Mouse (Mus musculus) olfactory bulb, adult 2 months (tissue): ENCODE measurements around the gene Zhx3. TPM values are rescaled to one million over a fixed set of nuclear protein-coding genes. Genes with fewer than 3 reads are reported as not detected.
A peak's percentile ranks its signal among the peaks of the same experiment; 100 is the strongest.

Experiments used
- H3K27ac ChIP-seq: fragments of 200-500 bp; 2 replicates; pipeline ENCODE4 v1.5.1; 2012; ENCODE audit warnings: low read depth, low read length; ENCODE audit not compliant: insufficient read depth
- H3K4me1 ChIP-seq: fragments of 200-500 bp; 2 replicates; pipeline ENCODE4 v1.6.1; 2012; ENCODE audit warnings: low read length; ENCODE audit not compliant: control insufficient read depth, insufficient read depth
- H3K4me3 ChIP-seq: fragments of 200-500 bp; 2 replicates; pipeline ENCODE4 v1.5.1; 2012; ENCODE audit warnings: mild to moderate bottlenecking, low read depth, low read length, moderate library complexity; ENCODE audit not compliant: insufficient read depth
- CTCF ChIP-seq: fragments of 200-500 bp; IDR thresholded peaks from 2 replicates; pipeline ENCODE4 v1.5.1; 2012; ENCODE audit warnings: low read depth, mild to moderate bottlenecking, low read length, moderate library complexity; ENCODE audit not compliant: insufficient read depth
- POLR2A ChIP-seq: fragments of 200-500 bp; IDR thresholded peaks from 2 replicates; pipeline ENCODE4 v1.6.1; 2012; ENCODE audit warnings: mild to moderate bottlenecking, low read depth, low read length, moderate library complexity; ENCODE audit not compliant: insufficient read depth
- WGBS: fragments of 180-500 bp; shearing (Covaris S2); methylation state at CpG from one replicate; pipeline ENCODE4 v1.1.7; 2018; 5-methylcytosine and 5-hydroxymethylcytosine counted together
- polyA plus RNA-seq: library from polyadenylated mRNA; stranded (reverse); fragments of >200 nt; gene quantifications from 2 replicates; pipeline ENCODE4 v1.2.4, GENCODE M21; 2012; ENCODE audit warnings: low replicate concordance; ENCODE audit not compliant: missing spikeins, insufficient read depth, insufficient read length

Zhx3 gene
- polyA plus RNA-seq, 1 experiment, result not detected

GRCm38 (mm10) chr2:160911558-160912201 is 38.9 kb upstream of the Zhx3 start:
- peaks cover 25% of the 10 kb centered on the region for H3K4me1 ChIP-seq
- H3K27ac ChIP-seq, result no peak overlapping the region
- 3% methylated on average over 64 of the region's 64 CpGs for WGBS
- H3K4me3 ChIP-seq, result peak overlapping the region; percentile 32
- TF ChIP-seq POLR2A (no peak), CTCF (no peak)

DNA sequence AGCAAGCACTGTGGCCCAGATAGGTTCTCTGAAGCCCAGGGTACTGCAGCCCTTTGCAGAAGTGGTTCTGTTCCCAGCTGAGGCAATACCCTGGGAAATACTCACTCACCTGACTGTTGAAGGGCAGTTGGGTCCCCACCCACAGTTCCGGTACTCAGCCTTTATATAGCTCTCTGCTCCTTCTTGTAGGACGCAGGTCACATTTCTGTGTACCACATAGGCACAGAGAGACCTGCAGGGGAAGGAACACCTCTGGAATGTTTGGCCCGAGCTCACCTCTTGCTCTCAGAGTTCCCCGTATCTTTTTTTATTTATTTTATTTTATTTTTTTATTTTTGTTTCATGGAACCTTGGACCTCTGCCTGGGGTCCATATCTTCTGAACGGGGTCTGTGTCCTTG is 37.8 kb upstream of the Zhx3 start:
- Histone ChIP-seq H3K4me1 (peaks cover 17% of the 10 kb centered on the region), H3K27ac (no peak overlapping the region), H3K4me3 (no peak overlapping the region)
- 92% methylated on average over 5 of the region's 5 CpGs for WGBS
- TF ChIP-seq CTCF (no peak), POLR2A (no peak)

GRCm38 (mm10) chr2:160908607-160909006 is 35.8 kb upstream of the Zhx3 start:
- TF ChIP-seq CTCF, result no peak; the same call in 1 of the 2 replicates
- no peak for TF ChIP-seq POLR2A
- Histone ChIP-seq H3K4me1 (peaks cover 12% of the 10 kb centered on the region), H3K4me3 (no peak overlapping the region), H3K27ac (no peak overlapping the region)
- WGBS, result 72% methylated on average over 18 of the region's 18 CpGs

GRCm38 (mm10) chr2:160906101-160906500 is 33.3 kb upstream of the Zhx3 start:
- Histone ChIP-seq H3K27ac (no peak overlapping the region), H3K4me3 (no peak overlapping the region), H3K4me1 (no peaks in the 10 kb centered on the region)
- WGBS, result 89% methylated on average over 5 of the region's 5 CpGs
- TF ChIP-seq POLR2A (no peak), CTCF (no peak)

GRCm38 (mm10) chr2:160905301-160905700 is 32.5 kb upstream of the Zhx3 start:
- WGBS, result 97% methylated on average over 12 of the region's 12 CpGs
- no peak for TF ChIP-seq CTCF
- TF ChIP-seq POLR2A, result no peak
- Histone ChIP-seq H3K27ac (no peak overlapping the region), H3K4me1 (no peaks in the 10 kb centered on the region), H3K4me3 (no peak overlapping the region)

DNA sequence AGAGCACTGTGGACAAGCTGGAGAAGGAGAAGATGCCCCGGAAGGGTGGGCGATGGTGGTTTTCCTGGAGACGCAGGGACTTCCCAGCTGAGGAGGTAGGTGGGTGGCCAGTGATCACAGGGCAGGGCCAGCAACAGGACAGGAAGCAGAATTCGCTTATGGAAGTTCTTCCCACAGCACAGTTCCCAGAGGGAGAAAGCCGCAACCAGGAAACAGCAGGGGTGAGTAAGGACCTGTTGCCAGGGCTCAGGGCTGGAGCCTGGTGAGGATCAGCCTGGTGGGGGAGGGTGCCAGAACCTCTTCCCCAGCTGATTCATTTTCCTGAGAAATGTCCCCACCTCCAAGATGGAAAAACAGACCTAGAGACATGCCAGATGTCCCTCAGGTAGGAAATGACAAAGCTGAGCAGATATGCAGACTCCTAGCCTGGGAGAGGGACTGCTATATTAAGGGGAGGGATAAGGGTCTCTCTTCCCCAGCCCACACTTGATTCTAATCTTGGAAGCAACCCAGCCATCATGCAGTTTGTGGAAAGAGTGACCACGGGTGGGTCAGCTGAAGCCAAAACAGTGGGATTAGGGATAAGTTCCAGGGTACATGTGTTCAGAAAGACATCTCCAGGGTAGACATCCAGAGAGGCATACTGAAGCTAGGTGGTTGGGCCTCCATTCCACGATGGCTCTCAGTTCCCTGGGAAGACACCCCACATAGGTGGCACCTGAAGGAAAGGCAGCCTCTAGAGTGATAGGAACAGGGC is 29.0 kb upstream of the Zhx3 start:
- TF ChIP-seq POLR2A, result no peak
- no peak for TF ChIP-seq CTCF
- Histone ChIP-seq H3K27ac (no peak overlapping the region), H3K4me1 (no peaks in the 10 kb centered on the region), H3K4me3 (no peak overlapping the region)
- 85% methylated on average over 7 of the region's 7 CpGs for WGBS

- Histone ChIP-seq H3K4me1 (peaks cover 5% of the 10 kb centered on the region), H3K27ac (no peak overlapping the region), H3K4me3 (no peak overlapping the region)
- TF ChIP-seq CTCF (no peak), POLR2A (no peak)
- WGBS, result 73% methylated on average over 9 of the region's 9 CpGs
These were observed 18.9 kb upstream of the Zhx3 start for GRCm38 (mm10) chr2:160891697-160892096.

- no peak overlapping the region for H3K4me3 ChIP-seq
- WGBS, result 88% methylated on average over 5 of the region's 5 CpGs
- H3K4me1 ChIP-seq, result peaks cover 5% of the 10 kb centered on the region
- H3K27ac ChIP-seq, result no peak overlapping the region
- no peak for TF ChIP-seq CTCF
- no peak for TF ChIP-seq POLR2A
These were observed 18.2 kb upstream of the Zhx3 start for GRCm38 (mm10) chr2:160891045-160891444.

GRCm38 (mm10) chr2:160887859-160888258 is 15.1 kb upstream of the Zhx3 start:
- TF ChIP-seq POLR2A, result no peak
- no peak for TF ChIP-seq CTCF
- Histone ChIP-seq H3K4me1 (peaks cover 5% of the 10 kb centered on the region), H3K4me3 (peak overlapping the region; percentile 25), H3K27ac (no peak overlapping the region)
- WGBS, result 2% methylated on average over 26 of the region's 26 CpGs
